Mouse (Mus musculus) lung, adult 2 months (tissue): ENCODE measurements around the gene Brinp2.

ENCODE experiments used
- CTCF ChIP-seq: fragments of 200-500 bp; IDR thresholded peaks from 2 replicates; pipeline ENCODE4 v1.5.1; 2011; ENCODE audit warnings: mild to moderate bottlenecking, low read length, control low read depth; ENCODE audit not compliant: insufficient read depth
- POLR2A ChIP-seq: fragments of 200-500 bp; IDR thresholded peaks from 2 replicates; pipeline ENCODE4 v1.6.1; 2011; ENCODE audit warnings: low read depth, mild to moderate bottlenecking, control low read depth, low read length, borderline replicate concordance; ENCODE audit errors: extremely low read depth

- TF ChIP-seq POLR2A = no peak
- TF ChIP-seq CTCF = no peak
Observed at GRCm38 (mm10) chr1:158241848-158242556, 114.1 kb downstream of the Brinp2 start.
